Mouse (Mus musculus) T-helper 1 cell (primary cell): ENCODE data around the gene Sgo2a.

Experiments
- in situ Hi-C: fragments of 300-600 bp; cut with MboI, MseI; formaldehyde crosslinking; loops from one replicate; pipeline ENCODE4 v1.15.1; 2025; ENCODE audit warnings: high pct_unique_total_duplicates

The Sgo2a gene

DNA sequence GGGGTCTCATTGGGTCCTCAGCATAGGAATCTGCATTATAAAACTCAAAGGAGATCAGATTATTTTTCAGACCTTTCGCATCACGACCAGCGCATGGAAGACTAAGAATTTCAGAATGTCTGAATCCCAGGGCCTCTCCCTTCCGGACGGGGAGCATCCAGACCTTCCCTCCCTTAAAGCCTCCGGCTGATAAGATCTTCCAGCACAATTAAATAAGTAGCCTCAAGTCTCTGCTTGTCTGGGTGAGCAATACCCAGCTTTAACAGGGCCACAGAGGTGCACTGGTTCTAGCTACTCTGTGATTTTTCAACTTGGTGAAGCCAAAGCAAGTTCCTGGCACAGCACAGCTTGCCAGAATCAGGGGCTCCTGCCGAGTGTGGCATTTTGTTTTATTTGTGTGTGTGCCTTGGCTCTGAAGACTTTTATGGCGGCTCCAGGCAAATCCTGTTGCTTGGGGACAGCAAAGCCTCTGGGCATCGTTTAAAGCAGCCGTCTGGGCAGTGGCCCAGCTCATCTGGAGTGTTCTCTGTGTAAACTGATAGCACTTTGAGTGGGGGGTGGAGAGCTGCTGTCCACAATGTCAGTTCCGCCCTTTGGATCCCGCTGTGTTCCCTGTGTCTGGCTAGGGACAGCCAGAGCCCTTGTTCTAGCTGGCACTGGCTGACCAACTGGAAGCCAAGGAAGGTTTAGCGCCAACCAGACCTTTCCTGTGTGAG, 34.5 kb downstream of the Sgo2a start:
- in situ Hi-C loops = loop anchor here (25.0 kb wide), 1 partner anchor 1057 kb away; the partner anchor contains the start of gene C2cd6

DNA sequence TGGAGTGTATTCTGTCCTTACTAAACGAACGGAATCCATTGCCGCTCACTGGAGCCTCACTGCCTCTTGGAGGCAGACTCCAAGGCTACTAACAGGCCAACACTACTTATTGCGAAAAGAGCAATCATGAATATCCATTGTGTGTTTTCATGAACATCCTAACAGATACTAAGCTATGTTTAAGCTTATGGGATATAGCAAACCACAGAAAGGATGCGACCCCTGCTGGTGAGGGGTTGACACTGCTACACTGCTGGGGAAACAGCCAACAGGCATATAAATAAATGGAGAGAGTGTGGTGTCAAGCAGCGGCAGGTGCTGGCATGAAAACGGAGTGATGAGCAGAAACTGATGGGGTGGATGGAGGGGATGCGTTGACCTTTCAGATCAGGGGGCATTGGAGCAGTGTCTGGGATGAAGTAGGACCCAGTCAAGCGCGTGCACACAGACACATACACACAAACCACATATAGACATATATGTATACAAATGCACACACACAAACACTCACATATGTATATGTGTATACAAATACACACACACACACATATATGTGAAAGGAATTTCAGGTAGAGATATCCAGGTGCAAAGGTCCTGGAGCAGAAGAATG, 35.5 kb downstream of the Sgo2a start:
- in situ Hi-C loops = loop anchor here (25.0 kb wide), 1 partner anchor 1056 kb away; the partner anchor contains the start of gene C2cd6

DNA sequence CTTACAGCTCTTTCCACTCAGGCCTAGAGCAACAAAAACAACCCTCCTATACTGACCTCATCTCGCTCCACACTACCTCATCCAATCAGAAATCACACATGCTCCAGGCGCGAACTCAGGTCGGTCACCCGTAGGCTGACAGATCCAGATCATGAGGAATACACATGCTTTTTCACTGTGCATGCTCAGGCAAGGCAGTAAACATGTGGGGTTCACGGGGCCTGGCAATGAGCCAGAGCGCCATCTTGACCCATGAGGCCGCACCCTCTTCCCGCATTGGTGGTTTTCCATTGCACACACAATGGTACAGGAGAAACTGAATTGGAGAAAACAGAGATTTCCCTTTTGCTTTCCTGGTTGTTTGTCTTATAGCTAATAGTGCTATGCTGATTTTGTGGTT, 41.5 kb downstream of the Sgo2a start:
- in situ Hi-C loops = loop anchor here (5.0 to 25.0 kb wide), 2 partner anchors 615 to 1050 kb away; partner anchors contain the start of gene C2cd6

DNA sequence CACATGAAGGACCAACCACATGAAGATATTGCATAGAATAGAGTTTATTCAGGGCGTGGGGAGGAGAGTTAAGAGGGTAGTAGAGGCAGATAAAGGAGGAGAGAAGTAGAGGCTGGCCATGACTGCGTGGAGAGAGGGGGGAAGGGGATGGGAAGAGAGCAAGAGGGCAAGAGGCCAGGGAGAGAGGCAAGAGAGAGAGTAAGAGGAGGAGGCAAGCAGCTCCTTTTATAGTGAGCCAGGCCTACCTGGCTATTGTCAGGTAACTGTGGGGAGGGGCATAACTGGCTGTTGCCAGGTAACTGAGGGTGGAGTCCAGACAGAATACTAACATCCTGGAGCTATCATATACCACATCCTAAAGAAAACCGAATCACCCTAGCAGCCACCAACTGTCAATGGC, 49.3 kb downstream of the Sgo2a start:
- in situ Hi-C loops = loop anchor here (25.0 kb wide), 1 partner anchor 1042 kb away; the partner anchor contains the start of gene C2cd6

DNA sequence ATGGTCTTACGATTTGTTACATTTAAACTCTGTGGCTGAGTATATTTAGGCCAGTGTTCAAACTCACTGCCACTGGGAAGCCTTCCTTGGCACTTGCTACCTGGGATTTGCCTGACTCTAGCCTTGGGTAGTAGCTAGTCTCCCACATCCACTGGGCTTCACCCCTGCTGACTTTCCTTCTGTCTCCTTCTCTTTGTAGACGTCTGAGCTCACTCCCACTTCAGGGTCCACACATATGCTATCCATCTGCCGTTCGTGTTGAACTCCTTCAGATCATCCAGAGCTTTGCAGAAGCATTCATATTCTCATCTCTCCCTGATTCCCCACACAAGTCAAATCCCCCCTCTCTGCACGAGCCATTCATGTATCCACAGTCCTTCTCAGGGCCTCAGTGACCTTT, 49.8 kb downstream of the Sgo2a start:
- in situ Hi-C loops = loop anchor here (25.0 kb wide), 1 partner anchor 1042 kb away; the partner anchor contains the start of gene C2cd6

DNA sequence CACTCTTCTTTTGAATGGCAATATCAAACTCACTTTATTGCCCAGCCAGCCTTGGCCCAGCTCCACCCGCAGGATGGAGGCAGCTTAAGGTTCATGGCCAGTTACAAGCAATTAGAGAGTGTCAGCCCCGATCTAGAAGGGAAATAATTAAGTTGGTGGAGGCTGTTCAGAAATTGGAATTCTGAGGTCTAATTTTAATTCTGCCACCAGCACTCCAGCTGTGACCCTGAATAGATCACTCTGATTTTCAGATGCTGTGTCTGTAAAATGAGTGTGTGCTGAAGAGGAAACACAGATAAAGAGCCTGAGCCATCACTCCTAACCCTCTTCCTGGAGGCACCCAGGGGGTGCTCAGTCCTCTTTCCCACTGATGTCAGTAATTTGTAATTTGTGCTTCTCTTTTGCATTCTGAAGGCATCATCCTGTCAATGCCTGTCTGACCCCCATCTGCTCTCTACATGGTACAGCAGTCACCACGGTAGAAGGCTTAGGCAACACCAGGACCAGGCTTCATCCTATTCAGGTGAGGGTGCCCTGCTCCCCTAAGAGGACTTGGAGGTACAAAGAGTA, 51.0 kb downstream of the Sgo2a start:
- in situ Hi-C loops = loop anchor here (25.0 kb wide), 1 partner anchor 1040 kb away; the partner anchor contains the start of gene C2cd6

DNA sequence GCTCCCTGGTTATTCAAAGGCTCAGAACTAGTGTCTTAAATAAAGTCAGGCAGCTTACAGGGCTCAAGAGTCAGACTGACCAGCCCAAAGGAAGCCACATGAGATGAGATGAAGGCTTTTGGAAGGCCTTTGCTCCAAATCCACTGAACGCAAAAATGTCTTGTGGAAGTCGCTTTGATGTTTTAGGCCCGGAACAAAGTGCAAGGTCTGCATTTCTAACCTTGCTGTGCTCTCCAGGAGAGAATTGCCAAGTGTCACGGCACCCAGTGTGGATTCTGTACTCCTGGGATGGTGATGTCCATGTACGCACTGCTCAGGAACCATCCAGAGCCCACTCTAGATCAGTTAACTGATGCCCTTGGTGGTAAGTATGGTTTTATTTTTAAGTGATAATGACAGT, 53.4 kb downstream of the Sgo2a start:
- in situ Hi-C loops = loop anchor here (25.0 kb wide), 1 partner anchor 1038 kb away; the partner anchor contains the start of gene C2cd6

DNA sequence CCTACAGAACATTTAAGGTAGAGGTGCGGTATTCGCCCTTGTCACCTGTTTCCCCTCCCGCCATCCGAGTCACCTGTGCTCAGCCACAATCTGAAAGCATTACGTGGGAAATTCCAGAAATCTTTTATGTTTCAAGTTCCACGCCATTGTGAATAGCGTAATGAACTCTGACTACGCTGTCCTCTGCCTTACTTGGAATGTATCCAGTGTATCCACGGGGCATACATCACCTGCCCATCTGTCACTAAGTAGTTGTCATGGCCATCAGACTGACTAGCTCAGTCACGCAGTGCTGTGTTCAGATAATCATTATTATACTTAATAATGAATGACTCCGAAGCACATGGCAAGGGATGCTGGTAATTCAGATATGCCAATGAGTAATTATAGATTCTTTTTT, 59.8 kb downstream of the Sgo2a start:
- in situ Hi-C loops = no loop called here

DNA sequence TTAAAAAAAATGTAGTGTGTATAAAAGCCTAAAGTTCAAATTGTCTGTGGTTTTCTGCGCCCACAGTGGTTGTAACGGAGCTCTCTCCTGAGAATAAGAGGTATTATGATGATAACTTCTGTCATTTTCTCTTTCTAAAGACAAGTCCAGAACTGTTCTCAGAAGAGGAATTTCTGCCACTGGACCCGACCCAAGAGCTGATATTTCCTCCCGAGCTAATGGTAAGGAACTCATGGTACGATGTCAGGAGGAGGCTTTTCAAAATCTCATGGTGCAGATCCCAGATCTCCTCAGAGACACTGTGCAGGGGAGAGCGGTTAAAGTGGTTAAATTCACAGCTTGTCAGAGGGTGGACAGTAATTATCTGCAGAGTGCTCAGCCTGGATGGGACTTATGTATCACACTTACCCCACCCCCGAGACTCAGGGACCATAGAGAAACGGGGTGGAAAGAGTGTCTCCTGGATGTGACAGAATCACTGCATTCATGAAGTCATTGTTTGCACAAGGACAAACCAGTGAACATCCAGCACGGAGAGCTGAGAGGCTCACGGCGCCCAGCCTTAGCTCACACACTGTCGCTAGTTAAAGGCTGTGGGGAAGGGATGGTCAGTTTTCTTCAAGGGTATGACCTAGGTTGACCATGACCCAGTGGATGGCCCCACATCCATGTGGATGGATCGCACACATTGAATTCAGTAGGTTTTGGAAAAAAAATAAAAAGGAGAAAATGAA, 60.5 kb downstream of the Sgo2a start:
- in situ Hi-C loops = no loop called here

DNA sequence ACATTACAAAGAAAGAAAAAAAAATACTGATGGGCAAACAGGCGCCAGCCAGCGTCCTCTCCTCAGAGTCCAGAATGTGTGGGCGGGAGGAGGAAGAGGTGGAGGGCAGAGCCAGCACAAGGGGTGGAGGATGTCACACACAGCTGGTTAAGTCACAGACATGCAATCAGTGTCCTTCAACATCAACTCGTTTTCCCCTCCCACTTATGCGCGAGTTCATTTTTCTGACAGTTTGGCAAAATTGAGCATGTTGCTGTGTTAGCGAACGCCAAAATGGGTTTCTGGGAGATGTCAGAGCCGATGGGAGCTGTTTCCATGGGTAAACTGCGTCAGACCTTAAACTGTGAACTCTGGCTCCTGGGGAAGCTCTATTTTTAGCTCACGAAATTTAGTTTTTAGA, 61.2 kb downstream of the Sgo2a start:
- in situ Hi-C loops = no loop called here

DNA sequence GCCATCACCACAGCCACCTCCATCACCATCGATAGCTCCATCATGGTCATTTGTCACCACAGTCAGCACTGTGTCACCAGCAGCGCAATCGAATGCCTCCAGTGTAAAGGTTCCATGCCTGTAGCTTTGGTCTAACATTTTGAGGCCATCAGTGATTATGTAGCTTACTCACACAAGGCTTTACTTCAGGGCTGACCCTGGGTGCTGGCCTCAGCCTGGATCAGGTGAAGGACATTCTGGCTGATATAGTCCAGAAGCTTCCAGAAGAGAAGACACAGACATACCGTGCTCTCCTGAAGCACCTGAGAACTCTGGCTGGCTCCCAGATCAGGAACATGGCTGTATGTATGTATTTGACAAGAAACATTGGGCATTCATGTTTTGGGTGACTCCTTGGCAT, 63.1 kb downstream of the Sgo2a start:
- in situ Hi-C loops = no loop called here

DNA sequence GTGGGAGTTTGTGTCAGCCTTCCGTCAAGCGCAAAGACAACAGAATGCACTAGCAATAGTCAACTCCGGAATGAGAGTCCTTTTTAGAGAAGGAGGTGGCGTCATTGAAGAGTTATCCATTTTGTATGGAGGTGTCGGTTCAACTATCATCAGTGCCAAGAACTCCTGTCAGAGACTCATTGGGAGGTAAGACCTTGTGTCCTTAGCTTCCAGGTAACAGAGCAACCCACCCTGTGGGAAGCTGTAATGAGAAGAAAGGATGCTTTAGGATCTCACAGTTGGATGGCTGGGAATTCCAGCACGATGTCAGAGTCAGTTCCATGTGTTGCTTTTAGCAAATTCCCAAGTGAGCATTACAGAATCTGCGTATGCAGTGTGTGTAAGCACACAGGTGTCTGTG, 66.4 kb downstream of the Sgo2a start:
- in situ Hi-C loops = no loop called here

DNA sequence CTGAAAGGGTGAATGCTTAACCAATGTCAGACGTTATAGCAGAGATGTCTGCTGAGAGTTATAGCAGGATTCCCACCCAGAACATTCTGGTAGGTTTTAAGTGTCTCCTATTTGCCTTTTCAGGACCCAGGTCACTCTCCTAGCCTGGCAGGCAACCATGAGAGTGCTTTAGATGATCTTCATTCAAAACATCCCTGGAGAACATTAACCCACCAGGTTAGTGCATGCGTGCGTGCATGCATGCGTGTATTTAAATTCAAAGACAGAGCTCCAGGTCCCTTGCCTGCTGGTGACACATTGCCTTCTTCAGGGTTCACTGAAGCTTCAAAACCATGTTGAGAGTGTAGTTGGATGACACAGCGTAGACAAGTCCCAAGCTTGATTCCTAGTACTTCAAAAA, 69.4 kb downstream of the Sgo2a start:
- in situ Hi-C loops = no loop called here

DNA sequence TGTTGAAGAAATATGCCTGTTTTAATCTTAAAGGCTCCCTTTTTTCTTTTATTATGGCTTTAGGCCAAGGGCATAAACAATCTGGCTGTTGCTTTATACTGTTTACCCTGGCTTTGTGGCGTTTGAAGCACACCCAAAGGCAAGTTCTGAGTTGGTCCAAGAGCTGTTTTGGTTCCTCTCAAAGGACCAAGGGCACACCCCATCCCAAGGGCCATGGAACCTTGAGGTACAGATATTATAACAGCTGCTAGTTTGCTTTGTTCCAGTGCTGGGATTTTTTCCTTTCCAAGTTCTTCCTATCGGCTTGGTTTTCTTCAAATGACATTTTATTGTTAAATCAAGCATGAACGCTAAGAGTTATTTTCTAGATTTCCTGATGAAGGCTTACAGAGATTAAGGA, 69.8 kb downstream of the Sgo2a start:
- in situ Hi-C loops = no loop called here

DNA sequence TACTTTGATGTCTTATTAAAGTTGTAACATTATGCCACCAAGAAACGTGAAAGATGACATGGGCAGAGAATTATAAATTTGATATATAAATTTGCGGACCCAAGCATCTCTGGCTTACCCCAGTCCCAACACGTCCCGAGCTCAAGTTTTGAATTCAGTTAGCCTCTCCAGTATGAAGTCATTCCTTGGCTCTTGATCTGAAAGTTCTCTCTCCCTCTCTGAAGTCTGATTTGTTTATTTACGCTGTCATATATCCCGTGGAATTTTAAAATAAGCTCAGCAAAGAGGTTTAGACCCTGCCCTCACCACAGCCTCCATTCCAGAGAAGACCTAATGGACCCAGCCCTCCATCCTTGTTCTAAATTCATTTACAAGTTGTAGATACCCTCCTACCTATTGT, 73.4 kb downstream of the Sgo2a start:
- in situ Hi-C loops = no loop called here

DNA sequence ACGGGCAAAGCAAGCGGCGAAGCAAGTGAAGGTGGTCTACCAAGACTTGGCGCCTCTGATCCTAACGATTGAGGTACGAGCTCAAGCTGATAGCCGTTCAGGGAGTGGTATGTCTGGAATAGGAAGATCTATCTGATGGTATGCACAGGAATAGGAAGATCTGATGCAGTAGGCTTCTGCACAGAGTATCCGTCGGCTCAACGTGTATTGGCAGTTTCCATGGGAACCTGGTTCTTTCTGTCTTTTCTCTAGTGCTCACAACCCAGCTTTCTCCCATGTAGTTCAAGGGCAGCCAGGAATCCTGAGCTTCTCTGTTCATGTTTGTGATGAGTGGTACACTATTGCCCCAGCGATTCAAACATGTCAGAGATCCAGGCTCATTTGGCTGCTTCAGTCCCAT, 74.3 kb downstream of the Sgo2a start:
- in situ Hi-C loops = no loop called here

DNA sequence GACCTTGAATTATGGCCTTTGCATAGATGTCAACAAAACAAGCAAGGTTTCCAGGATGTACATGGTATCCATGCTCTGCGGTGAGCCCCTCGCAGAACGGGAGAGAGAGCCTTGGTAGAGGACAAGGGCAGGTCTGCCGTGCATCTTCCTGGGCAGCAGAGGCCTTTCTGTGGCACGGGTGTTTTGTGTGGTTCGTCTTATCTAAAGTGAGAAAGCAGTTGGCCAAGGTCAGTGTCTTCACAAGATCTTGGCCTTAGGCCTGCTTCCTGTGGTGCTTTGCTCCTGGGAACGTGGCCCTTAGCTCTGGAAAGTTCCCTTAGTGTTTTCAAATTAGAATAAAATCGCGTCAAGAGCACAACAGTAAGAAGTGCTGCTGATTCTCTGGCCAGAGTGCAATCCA, 75.2 kb downstream of the Sgo2a start:
- in situ Hi-C loops = no loop called here

DNA sequence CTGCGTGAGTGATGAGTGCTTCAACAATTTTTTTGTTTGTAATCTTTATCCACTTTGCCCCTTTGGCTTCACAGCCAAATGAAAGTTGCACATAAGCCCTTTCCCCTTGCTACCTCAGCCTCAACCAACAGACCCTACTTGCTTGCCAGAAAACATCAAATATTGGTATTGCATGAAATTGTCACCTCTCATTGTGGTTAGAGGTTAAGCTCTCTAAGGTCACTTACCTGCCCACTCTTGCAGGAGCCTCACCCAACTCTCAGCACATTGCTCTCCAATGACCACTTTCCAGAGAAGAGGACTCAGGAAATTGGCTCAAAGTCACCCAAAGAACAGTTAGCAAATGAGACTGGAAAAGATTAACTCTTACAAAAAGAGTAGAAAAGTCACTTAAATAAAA, 75.7 kb downstream of the Sgo2a start:
- in situ Hi-C loops = no loop called here

DNA sequence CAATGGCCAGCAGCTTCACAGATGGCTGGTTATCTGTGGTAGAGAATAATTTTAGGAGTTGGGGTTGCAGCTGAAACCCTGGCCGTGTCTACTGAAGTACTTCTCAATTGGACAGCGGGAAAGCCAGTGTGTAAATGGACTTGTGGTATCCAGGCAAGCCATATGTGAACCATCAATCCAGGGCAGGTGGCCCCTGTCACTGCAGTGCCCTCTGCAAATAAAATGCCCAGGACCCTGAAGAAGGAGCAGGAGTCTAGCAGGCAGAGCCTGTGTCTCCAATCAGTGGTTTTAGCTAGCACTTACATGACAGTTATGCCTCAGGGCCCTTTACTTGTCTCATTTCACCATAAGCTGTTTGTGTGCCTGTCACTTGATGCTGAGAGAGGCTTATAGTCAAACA, 76.6 kb downstream of the Sgo2a start:
- in situ Hi-C loops = no loop called here

DNA sequence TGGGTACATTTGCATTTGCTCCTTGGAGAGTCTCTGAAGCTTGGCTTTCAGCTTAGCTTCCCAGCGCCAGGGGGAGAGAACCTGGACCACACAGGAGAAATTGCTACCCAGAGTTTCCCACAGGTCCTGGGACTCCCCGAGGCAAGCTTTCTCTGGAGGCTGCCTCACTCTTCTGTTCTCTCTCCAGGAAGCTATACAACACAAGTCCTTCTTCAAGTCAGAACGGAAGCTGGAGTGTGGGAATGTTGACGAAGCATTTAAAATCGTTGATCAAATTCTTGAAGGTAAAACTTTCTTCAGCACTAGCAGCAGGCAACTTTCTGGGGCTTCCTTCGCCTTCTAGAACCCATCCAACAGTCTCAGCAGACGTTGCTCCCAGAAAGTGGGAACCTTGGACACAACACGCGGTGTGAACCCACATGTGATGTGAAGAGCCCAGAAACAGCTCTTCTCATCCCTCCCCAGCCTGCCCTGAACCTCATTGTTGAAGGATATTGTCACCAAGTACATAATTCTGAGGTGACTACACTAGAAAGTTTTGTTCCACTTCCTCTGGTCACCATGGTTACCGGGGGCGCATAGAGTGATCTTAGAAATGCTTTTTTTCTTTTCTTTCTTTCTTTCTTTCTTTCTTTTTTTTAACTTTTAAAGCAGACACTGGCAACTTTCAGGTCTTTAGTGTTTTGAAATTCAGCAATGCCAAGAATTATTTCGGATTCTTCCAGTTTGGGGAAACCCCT, 77.4 kb downstream of the Sgo2a start:
- in situ Hi-C loops = no loop called here

DNA sequence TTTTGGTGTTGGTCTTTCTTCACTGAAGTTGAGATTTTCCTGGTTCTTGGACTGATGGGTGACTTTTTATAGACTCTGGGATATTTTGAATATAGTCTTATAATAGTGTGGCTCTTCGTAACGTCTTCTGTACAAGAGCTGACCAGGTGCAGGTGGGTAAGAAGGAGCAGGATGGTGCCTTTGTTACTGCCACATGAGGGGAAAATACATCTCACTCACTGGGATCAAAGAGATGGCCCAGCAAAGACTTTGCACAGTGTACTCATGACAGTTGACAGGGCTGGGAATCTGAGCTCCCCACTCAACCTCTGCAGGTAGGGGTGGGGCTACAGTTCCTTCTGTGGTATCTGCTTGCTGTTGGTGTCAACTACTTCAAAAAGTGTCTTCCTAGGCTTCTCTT, 78.5 kb downstream of the Sgo2a start:
- in situ Hi-C loops = no loop called here
